In the genomic region with DNA sequence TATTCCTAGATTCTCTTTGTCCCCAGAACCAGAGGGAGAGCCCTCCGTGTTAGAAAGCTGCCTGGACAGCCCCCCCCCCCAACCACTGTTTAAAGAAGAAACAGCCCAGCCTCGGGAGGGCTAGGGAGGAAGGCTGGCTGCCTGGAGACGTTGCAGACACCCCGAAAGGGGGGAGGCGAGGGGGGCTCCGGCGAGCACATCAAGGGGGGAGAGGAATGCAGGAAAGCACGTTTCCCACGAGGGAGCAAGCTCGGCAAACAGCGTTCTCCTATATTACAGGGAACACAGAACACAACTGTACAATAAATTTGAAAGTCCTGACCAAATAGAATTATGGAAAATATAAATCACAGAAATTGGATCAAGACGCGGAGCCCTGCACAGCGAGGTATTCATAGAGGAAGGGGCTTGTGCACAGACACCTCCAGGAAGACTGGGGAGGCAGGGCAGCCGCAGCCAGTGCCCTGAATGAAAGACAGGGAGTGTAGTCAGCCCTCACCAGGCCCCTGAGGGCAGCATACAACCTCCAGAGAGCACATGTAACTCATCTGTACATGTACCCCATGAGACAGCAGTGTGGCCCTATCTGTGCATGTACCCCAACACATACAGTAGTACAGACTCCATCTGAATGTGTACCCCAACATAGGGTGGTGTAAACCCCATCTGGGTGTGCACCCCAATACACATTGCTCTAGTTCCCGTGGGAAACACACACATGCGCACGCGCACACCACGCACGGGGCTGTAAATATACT, we compare ENCODE assay signal across 9 mouse cellular contexts. TPM values are rescaled to one million over a fixed set of nuclear protein-coding genes. Genes with fewer than 3 reads are reported as not detected.
DNase-seq lines count a peak whose midpoint lies in the region; ATAC-seq and TF ChIP-seq lines count a peak whose summit lies in the region.
"Had no signal": no experiment of that assay in that cellular context is flagged by ENCODE, and none has a peak within 500 bp of the region (broad histone marks: within the 10 kb centered on the region; RNA-seq: fewer than 3 reads in every experiment).

No protein-coding gene starts in this region.

- no peak overlapping the region for H3K27ac ChIP-seq in forebrain, postnatal 0 days (ENCODE audit: low read depth, low read length)
- H3K27ac ChIP-seq in limb, embryonic 12.5 days = peak overlapping the region; percentile 92

- H3K4me2 ChIP-seq in forebrain, postnatal 0 days (ENCODE audit: low read depth) = 0 out of 2 replicates have a peak overlapping the region, but pooled peaks have one; percentile 15
- H3K4me2 ChIP-seq in limb, embryonic 12.5 days = peak overlapping the region; percentile 31

- H3K36me3 ChIP-seq in forebrain, postnatal 0 days (ENCODE audit: insufficient read depth) = no peaks in the 10 kb centered on the region
- H3K36me3 ChIP-seq in limb, embryonic 12.5 days = no peaks in the 10 kb centered on the region

- 51% methylated on average over 21 of the region's 21 CpGs for WGBS in forebrain, postnatal 0 days
- WGBS in limb, embryonic 12.5 days = 33% methylated on average over 21 of the region's 21 CpGs

- peak; percentile 45; the same call in 1 of the 2 replicates for ATAC-seq in forebrain, postnatal 0 days
- peak; percentile 88 for ATAC-seq in limb, embryonic 12.5 days (ENCODE audit: insufficient number of reproducible peaks, insufficient read depth, low FRiP score, low TSS enrichment, low read depth)
- ATAC-seq: Patski had no signal

- no peaks in the 10 kb centered on the region for H3K4me1 ChIP-seq in forebrain, postnatal 0 days (ENCODE audit: insufficient read depth)
- peaks cover 22% of the 10 kb centered on the region for H3K4me1 ChIP-seq in limb, embryonic 12.5 days (replicated peaks)

- TF ChIP-seq CTCF in forebrain, postnatal 0 days (IDR thresholded peaks at IDR 0.05; ENCODE audit: low read depth) = no peak

- H3K9ac ChIP-seq in forebrain, postnatal 0 days = peak overlapping the region; percentile 31; the same call in 1 of the 2 replicates
- H3K9ac ChIP-seq in limb, embryonic 12.5 days (replicated peaks) = no peak overlapping the region

- no peak overlapping the region for H3K4me3 ChIP-seq in forebrain, postnatal 0 days (ENCODE audit: low read depth, low read length)
- H3K4me3 ChIP-seq in limb, embryonic 12.5 days (replicated peaks) = 0 out of 2 replicates have a peak overlapping the region, but pooled peaks have one; percentile 1

- intact Hi-C loops in left cerebral cortex, postnatal 4 days (cut with DNase I) = no loop called here

- DNase-seq in left cerebral cortex, postnatal 4 days = peak; percentile 21
- DNase-seq in left cerebral cortex, adult 11 months (ENCODE audit: low spot score) = no peak
- DNase-seq in forebrain, postnatal 0 days = no peak
- DNase-seq in skeletal muscle tissue, adult 2 months (ENCODE audit: low read depth, low spot score) = peak; percentile 77
- DNase-seq in B cell, adult 2 months = no peak
- no peak for DNase-seq in adrenal gland, postnatal 14 days
- DNase-seq: cerebellum, adult 11-12 months had no signal

- no peaks in the 10 kb centered on the region for H3K27me3 ChIP-seq in forebrain, postnatal 0 days (ENCODE audit: insufficient read depth, low read length)
- no peaks in the 10 kb centered on the region for H3K27me3 ChIP-seq in limb, embryonic 12.5 days

- H3K9me3 ChIP-seq in forebrain, postnatal 0 days (ENCODE audit: low read length) = no peaks in the 10 kb centered on the region
- H3K9me3 ChIP-seq in limb, embryonic 12.5 days = no peaks in the 10 kb centered on the region

RNA-seq across cellular contexts. Expression of a gene that starts 16.1 kb away (rescaled TPM):
- 10 to 100 TPM in 1 of 2 experiments, 1 to 10 TPM in 1; 9.4 to 11.5 TPM for total RNA-seq in left cerebral cortex, postnatal 4 days (2021)
- total RNA-seq in forebrain, postnatal 0 days (2014; rRNA removed) = 44.8 and 73.5 TPM in 2 replicates
- polyA plus RNA-seq in forebrain, postnatal 0 days (2015; fragmentation: Nextera tagmentation; extraction: Ambion mirVana) = 25.5 and 27.9 TPM in 2 replicates
- polyA plus RNA-seq in limb, embryonic 12.5 days (2016; fragmentation: Nextera tagmentation; extraction: Ambion mirVana) = 29.4 and 33.3 TPM in 2 replicates
- total RNA-seq in adrenal gland, postnatal 14 days (2021) = 13.3 and 17.9 TPM in 2 replicates

RNA-seq across cellular contexts. Expression of a gene that starts 17.8 kb away (rescaled TPM):
- total RNA-seq in left cerebral cortex, postnatal 4 days (2021) = 1 to 10 TPM in 1 of 2 experiments, not detected in 1; 1.3 TPM
- total RNA-seq in forebrain, postnatal 0 days (2014; rRNA removed) = 1.2 and 1.6 TPM in 2 replicates
- polyA plus RNA-seq in forebrain, postnatal 0 days (2015; fragmentation: Nextera tagmentation; extraction: Ambion mirVana) = 1.2 and 1.4 TPM in 2 replicates
- 14.3 and 17.3 TPM in 2 replicates for polyA plus RNA-seq in limb, embryonic 12.5 days (2016; fragmentation: Nextera tagmentation; extraction: Ambion mirVana)
- total RNA-seq in adrenal gland, postnatal 14 days (2021) = 1.1 and 1.8 TPM in 2 replicates

RNA-seq across cellular contexts. Expression of a gene that starts 55.8 kb away (rescaled TPM):
- 1 to 10 TPM; 5.5 to 5.7 TPM for total RNA-seq in left cerebral cortex, postnatal 4 days (2021)
- 5.7 and 7.9 TPM in 2 replicates for total RNA-seq in forebrain, postnatal 0 days (2014; rRNA removed)
- polyA plus RNA-seq in forebrain, postnatal 0 days (2015; fragmentation: Nextera tagmentation; extraction: Ambion mirVana) = 5.5 and 6.4 TPM in 2 replicates
- 30.2 and 30.3 TPM in 2 replicates for polyA plus RNA-seq in limb, embryonic 12.5 days (2016; fragmentation: Nextera tagmentation; extraction: Ambion mirVana)
- total RNA-seq in adrenal gland, postnatal 14 days (2021) = 20.4 and 52.3 TPM in 2 replicates

Comparison
In these comparisons a context has a peak if more than half of its experiments do, and no peak if none do; other contexts are left out.
1. DNase-seq: peak in left cerebral cortex, postnatal 4 days (single experiment) and skeletal muscle tissue, adult 2 months (single experiment); none in left cerebral cortex, adult 11 months (single experiment), forebrain, postnatal 0 days (single experiment), B cell, adult 2 months (0 of 2) and adrenal gland, postnatal 14 days (single experiment).